Mouse (Mus musculus) embryonic facial prominence, embryonic 14.5 days (tissue): ENCODE data around the gene Met. TPM values are rescaled to one million over a fixed set of nuclear protein-coding genes. Genes with fewer than 3 reads are reported as not detected.

Experiments used
- ATAC-seq: fragments of 200-750 bp; cut with Nextera tagmentation; 2 replicates; pipeline ENCODE4 v1.8.0; 2017; ENCODE audit warnings: low read depth, moderate number of reproducible peaks, moderate TSS enrichment
- DNase-seq: peaks from one replicate; pipeline ENCODE4 v3.0.0-alpha.2; 2015; ENCODE audit warnings: low spot score
- H3K27ac ChIP-seq: fragments of 300-500 bp; sonication (generic); replicated peaks from 2 replicates; pipeline ENCODE4 v1.5.1; 2014; ENCODE audit warnings: low read depth, mild to moderate bottlenecking, low read length, moderate library complexity
- H3K27me3 ChIP-seq: fragments of 300-500 bp; sonication (generic); replicated peaks from 2 replicates; pipeline ENCODE4 v1.6.1; 2014; ENCODE audit warnings: low read length; ENCODE audit not compliant: control insufficient read depth, insufficient read depth
- H3K36me3 ChIP-seq: fragments of 300-500 bp; sonication (generic); 2 replicates; pipeline ENCODE4 v1.6.1; 2014; ENCODE audit warnings: low read length, mixed read lengths; ENCODE audit not compliant: control insufficient read depth, insufficient read depth
- H3K4me1 ChIP-seq: fragments of 300-500 bp; sonication (generic); 2 replicates; pipeline ENCODE4 v1.6.1; 2014; ENCODE audit warnings: antibody characterized with exemption, low read length; ENCODE audit not compliant: control insufficient read depth, insufficient read depth
- H3K4me2 ChIP-seq: fragments of 300-500 bp; sonication (generic); 2 replicates; pipeline ENCODE4 v1.6.1; 2014; ENCODE audit warnings: low read depth, mild to moderate bottlenecking, low read length, moderate library complexity, mixed read lengths
- H3K4me3 ChIP-seq: fragments of 300-500 bp; sonication (generic); 2 replicates; pipeline ENCODE4 v1.5.1; 2014; ENCODE audit warnings: low read depth, mild to moderate bottlenecking, low read length
- H3K9ac ChIP-seq: fragments of 300-500 bp; sonication (generic); 2 replicates; pipeline ENCODE4 v1.6.1; 2014; ENCODE audit warnings: low read depth, mild to moderate bottlenecking, low read length, moderate library complexity, mixed read lengths
- H3K9me3 ChIP-seq: fragments of 300-500 bp; sonication (generic); 2 replicates; pipeline ENCODE4 v1.6.1; 2016; ENCODE audit warnings: low read length; ENCODE audit not compliant: control insufficient read depth
- WGBS: fragments of 180-500 bp; shearing (Covaris S2); extraction: QIAGEN DNeasy Blood & Tissue Kit; methylation state at CpG from one replicate; pipeline ENCODE4 v1.1.7; 2014; 5-methylcytosine and 5-hydroxymethylcytosine counted together
- polyA plus RNA-seq: library from polyadenylated mRNA; unstranded; fragments of >200 nt; fragmentation: Nextera tagmentation; extraction: Ambion mirVana; gene quantifications from 2 replicates; pipeline ENCODE4 v1.2.1, GENCODE M21; 2014

Gene Met
- polyA plus RNA-seq, 1 experiment from 2014 or later = 11.1 TPM

GRCm38 (mm10) chr6:17546341-17546740, 82.7 kb downstream of the Met start:
- H3K27ac ChIP-seq = no peak overlapping the region
- ATAC-seq = no peak
- H3K36me3 ChIP-seq = no peaks in the 10 kb centered on the region
- H3K4me2 ChIP-seq = no peak overlapping the region
- no peak overlapping the region for H3K4me3 ChIP-seq
- no peak for DNase-seq
- H3K9ac ChIP-seq = no peak overlapping the region
- 62% methylated on average over 9 of the region's 9 CpGs for WGBS
- H3K9me3 ChIP-seq = no peaks in the 10 kb centered on the region
- no peaks in the 10 kb centered on the region for H3K27me3 ChIP-seq
- no peaks in the 10 kb centered on the region for H3K4me1 ChIP-seq

GRCm38 (mm10) chr6:17546825-17547224, 83.2 kb downstream of the Met start:
- H3K4me2 ChIP-seq = no peak overlapping the region
- 34% methylated on average over 5 of the region's 5 CpGs for WGBS
- peak; percentile 62; the same call in 1 of the 2 replicates for ATAC-seq
- no peak overlapping the region for H3K27ac ChIP-seq
- H3K9ac ChIP-seq = no peak overlapping the region
- H3K4me1 ChIP-seq = no peaks in the 10 kb centered on the region
- no peak overlapping the region for H3K4me3 ChIP-seq
- no peaks in the 10 kb centered on the region for H3K9me3 ChIP-seq
- no peaks in the 10 kb centered on the region for H3K27me3 ChIP-seq
- H3K36me3 ChIP-seq = no peaks in the 10 kb centered on the region
- DNase-seq = no peak

DNA sequence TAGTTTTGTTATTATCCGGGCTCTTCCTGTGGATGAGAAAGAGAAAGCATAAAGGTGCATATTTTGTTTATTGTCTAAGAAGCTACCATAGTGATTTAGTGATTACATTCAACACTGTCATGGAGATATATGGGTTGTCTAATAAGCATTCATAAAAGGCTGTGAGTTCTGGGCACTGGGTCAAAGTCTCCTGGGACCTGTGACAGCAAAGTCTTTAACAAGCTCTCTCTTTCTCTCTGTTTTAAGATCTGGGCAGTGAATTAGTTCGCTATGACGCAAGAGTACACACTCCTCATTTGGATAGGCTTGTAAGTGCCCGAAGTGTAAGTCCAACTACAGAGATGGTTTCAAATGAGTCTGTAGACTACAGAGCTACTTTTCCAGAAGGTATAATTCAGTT, 85.2 kb downstream of the Met start:
- H3K9me3 ChIP-seq = no peaks in the 10 kb centered on the region
- no peaks in the 10 kb centered on the region for H3K36me3 ChIP-seq
- ATAC-seq (no peak), DNase-seq (no peak)
- no peaks in the 10 kb centered on the region for H3K4me1 ChIP-seq
- H3K27ac ChIP-seq = no peak overlapping the region
- H3K4me2 ChIP-seq = no peak overlapping the region
- H3K27me3 ChIP-seq = no peaks in the 10 kb centered on the region
- H3K9ac ChIP-seq = no peak overlapping the region
- WGBS = 91% methylated on average over 4 of the region's 4 CpGs
- H3K4me3 ChIP-seq = no peak overlapping the region

- H3K4me3 ChIP-seq = no peak overlapping the region
- H3K9me3 ChIP-seq = no peaks in the 10 kb centered on the region
- DNase-seq (no peak), ATAC-seq (no peak)
- no peaks in the 10 kb centered on the region for H3K27me3 ChIP-seq
- WGBS = 78% methylated on average over 3 of the region's 3 CpGs
- H3K36me3 ChIP-seq = no peaks in the 10 kb centered on the region
- no peaks in the 10 kb centered on the region for H3K4me1 ChIP-seq
- H3K4me2 ChIP-seq = no peak overlapping the region
- no peak overlapping the region for H3K27ac ChIP-seq
- H3K9ac ChIP-seq = no peak overlapping the region
These were observed 86.0 kb downstream of the Met start for GRCm38 (mm10) chr6:17549645-17550044.

- Histone ChIP-seq H3K4me1 (no peaks in the 10 kb centered on the region), H3K27ac (no peak overlapping the region), H3K27me3 (no peaks in the 10 kb centered on the region), H3K4me3 (no peak overlapping the region), H3K4me2 (no peak overlapping the region), H3K9me3 (no peaks in the 10 kb centered on the region), H3K9ac (no peak overlapping the region), H3K36me3 (no peaks in the 10 kb centered on the region)
- WGBS = 78% methylated on average over 7 of the region's 7 CpGs
- DNase-seq = no peak
- no peak for ATAC-seq
These were observed 90.7 kb downstream of the Met start for GRCm38 (mm10) chr6:17554263-17554662.

- Histone ChIP-seq H3K27ac (no peak overlapping the region), H3K4me3 (no peak overlapping the region), H3K4me1 (no peaks in the 10 kb centered on the region), H3K9ac (no peak overlapping the region), H3K27me3 (no peaks in the 10 kb centered on the region), H3K9me3 (no peaks in the 10 kb centered on the region), H3K4me2 (no peak overlapping the region), H3K36me3 (no peaks in the 10 kb centered on the region)
- ATAC-seq (no peak), DNase-seq (no peak)
- 58% methylated on average over 3 of the region's 3 CpGs for WGBS
These were observed 91.2 kb downstream of the Met start for GRCm38 (mm10) chr6:17554757-17555156.

DNA sequence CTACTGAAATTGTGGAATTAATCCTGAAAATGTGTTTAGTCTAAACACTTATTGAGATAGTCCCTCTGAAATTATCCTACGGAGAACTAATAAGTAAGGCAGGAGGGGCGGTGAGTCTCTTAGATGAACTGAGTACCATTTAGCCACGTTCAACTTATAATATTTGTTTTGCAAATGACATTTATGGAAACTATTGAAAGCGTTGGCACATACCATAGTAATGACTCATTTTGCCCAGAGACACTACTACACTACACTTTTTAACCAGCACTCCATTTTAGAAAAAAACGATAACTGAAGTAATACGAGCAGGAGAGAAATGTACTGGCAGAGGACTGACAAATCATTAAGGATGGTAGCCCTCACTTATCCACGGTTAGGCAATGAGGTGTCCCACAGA, 92.1 kb downstream of the Met start:
- H3K4me1 ChIP-seq = no peaks in the 10 kb centered on the region
- ATAC-seq (no peak), DNase-seq (no peak)
- 70% methylated on average over 7 of the region's 7 CpGs for WGBS
- H3K27ac ChIP-seq = no peak overlapping the region
- no peak overlapping the region for H3K4me2 ChIP-seq
- H3K9me3 ChIP-seq = no peaks in the 10 kb centered on the region
- H3K4me3 ChIP-seq = no peak overlapping the region
- no peaks in the 10 kb centered on the region for H3K36me3 ChIP-seq
- no peak overlapping the region for H3K9ac ChIP-seq
- no peaks in the 10 kb centered on the region for H3K27me3 ChIP-seq

GRCm38 (mm10) chr6:17559657-17560056, 96.1 kb downstream of the Met start:
- Histone ChIP-seq H3K4me1 (peaks cover 4% of the 10 kb centered on the region; the same call in 1 of the 2 replicates), H3K27ac (no peak overlapping the region), H3K4me2 (no peak overlapping the region), H3K4me3 (no peak overlapping the region), H3K36me3 (no peaks in the 10 kb centered on the region), H3K27me3 (no peaks in the 10 kb centered on the region), H3K9ac (no peak overlapping the region), H3K9me3 (no peaks in the 10 kb centered on the region)
- no peak for ATAC-seq
- no peak for DNase-seq
- 64% methylated on average over 4 of the region's 4 CpGs for WGBS

DNA sequence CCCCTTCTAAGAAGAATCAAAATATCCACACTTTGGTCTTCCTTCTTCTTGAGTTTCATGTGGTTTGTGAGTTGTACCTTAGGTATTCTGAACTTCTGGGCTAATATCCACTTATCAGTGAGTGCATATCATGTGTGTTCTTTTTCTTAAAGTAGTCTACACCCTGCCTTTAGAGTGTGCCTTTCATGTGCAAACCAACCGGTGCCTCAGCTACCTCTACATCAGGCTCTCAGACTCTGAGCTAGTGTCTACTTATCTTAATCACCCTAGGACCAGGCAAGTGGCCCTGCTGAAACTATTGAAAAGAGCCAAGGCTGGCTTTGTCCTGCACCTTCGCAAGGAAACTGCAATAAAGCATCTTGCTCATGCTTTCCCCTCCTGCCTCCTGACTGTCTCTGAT, 97.7 kb downstream of the Met start:
- Histone ChIP-seq H3K27ac (no peak overlapping the region), H3K9me3 (no peaks in the 10 kb centered on the region), H3K4me1 (peaks cover 4% of the 10 kb centered on the region; the same call in 1 of the 2 replicates), H3K4me2 (no peak overlapping the region), H3K27me3 (no peaks in the 10 kb centered on the region), H3K9ac (no peak overlapping the region), H3K4me3 (no peak overlapping the region), H3K36me3 (no peaks in the 10 kb centered on the region)
- no peak for DNase-seq
- no peak for ATAC-seq
- WGBS = 58% methylated on average over 2 of the region's 2 CpGs
